Mouse (Mus musculus): ENCODE data around the gene Clec12b.

DNA sequence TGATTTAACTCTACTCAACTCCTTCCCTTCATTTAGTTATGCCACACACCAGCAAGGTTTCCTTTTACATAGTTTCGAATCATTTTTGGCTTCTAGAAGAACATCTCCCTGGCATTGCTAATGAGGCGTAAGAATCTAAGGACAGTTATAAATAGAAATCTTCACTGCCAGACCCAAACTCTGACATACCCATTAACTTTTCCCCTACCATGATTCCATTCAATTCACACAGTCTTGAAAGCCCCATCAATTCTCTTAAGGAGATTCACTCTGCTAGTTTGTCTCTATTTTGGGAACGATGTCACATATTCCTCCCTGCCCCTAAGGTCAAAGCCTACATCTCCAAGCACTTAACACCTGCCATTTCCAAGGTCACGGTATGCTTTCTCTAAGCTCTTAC lies 674 bp downstream of the Clec12b start:
- no peak for TF ChIP-seq EP300 (IDR thresholded peaks at IDR 0.05; ENCODE audit: low read depth)
- TF ChIP-seq CTCF (IDR thresholded peaks at IDR 0.05; ENCODE audit: low read depth): no peak
